Mouse (Mus musculus): Measurements from ENCODE around the gene Lrguk.

GRCm38 (mm10) chr6:34041589-34042280 is 12.5 kb downstream of the Lrguk start:
- TF ChIP-seq EP300 (IDR thresholded peaks at IDR 0.05; ENCODE audit: low read depth) (no peak), CTCF (IDR thresholded peaks at IDR 0.05; ENCODE audit: low read depth) (no peak)
